Mouse (Mus musculus) left cerebral cortex, adult 2 months (tissue): Measurements from ENCODE around the gene Wdr35. TPM values are rescaled to one million over a fixed set of nuclear protein-coding genes. Genes with fewer than 3 reads are reported as not detected.

ENCODE experiments used
- DNase-seq, 2 experiments: peaks; one replicate each; pipeline ENCODE4 v3.0.0; 2021 to 2022; ENCODE audit warnings: low spot score in 2 of 2, mixed read lengths in 1 of 2; ENCODE audit errors: extremely low spot score in 1 of 2
- H3K27ac ChIP-seq: fragments of 200-600 bp; 2 replicates; pipeline ENCODE4 v1.8.1; 2022
- H3K4me3 ChIP-seq: fragments of 200-600 bp; 2 replicates; pipeline ENCODE4 v1.8.1; 2022
- CTCF ChIP-seq: fragments of 200-600 bp; IDR thresholded peaks from 2 replicates; pipeline ENCODE4 v1.8.1; 2022; ENCODE audit warnings: antibody characterized with exemption, mild to moderate bottlenecking, moderate library complexity
- intact Hi-C: fragments of 180-260 bp; cut with DNase I; formaldehyde crosslinking; loops from one replicate; pipeline ENCODE4 v1.15.1; 2025
- total RNA-seq, 2 experiments: library from RNA; stranded (reverse); gene quantifications; 2 replicates each; pipeline ENCODE4 v1.2.3; 2021

The Wdr35 gene
- total RNA-seq, 2 experiments from 2014 or later, result 43.2 to 45.0 TPM

GRCm38 (mm10) chr12:9059502-9059901 lies 85.8 kb downstream of the Wdr35 start:
- intact Hi-C loops, result no loop called here
- Histone ChIP-seq H3K4me3 (no peak overlapping the region), H3K27ac (no peak overlapping the region)
- no peak for DNase-seq
- no peak for TF ChIP-seq CTCF

- no peak for DNase-seq
- no peak for TF ChIP-seq CTCF
- no peak overlapping the region for H3K27ac ChIP-seq
- H3K4me3 ChIP-seq, result no peak overlapping the region
- intact Hi-C loops, result no loop called here
These were observed 86.3 kb downstream of the Wdr35 start for GRCm38 (mm10) chr12:9059965-9060364.

- intact Hi-C loops, result no loop called here
- no peak overlapping the region for H3K27ac ChIP-seq
- no peak for TF ChIP-seq CTCF
- no peak for DNase-seq
- no peak overlapping the region for H3K4me3 ChIP-seq
These were observed 89.9 kb downstream of the Wdr35 start for GRCm38 (mm10) chr12:9063611-9064010.

GRCm38 (mm10) chr12:9071058-9071457 lies 97.4 kb downstream of the Wdr35 start:
- no peak for TF ChIP-seq CTCF
- intact Hi-C loops, result no loop called here
- Histone ChIP-seq H3K4me3 (no peak overlapping the region), H3K27ac (no peak overlapping the region)
- DNase-seq, result no peak

GRCm38 (mm10) chr12:9071493-9071892 lies 97.8 kb downstream of the Wdr35 start:
- H3K27ac ChIP-seq, result no peak overlapping the region
- H3K4me3 ChIP-seq, result no peak overlapping the region
- TF ChIP-seq CTCF, result no peak
- intact Hi-C loops, result no loop called here
- no peak for DNase-seq

GRCm38 (mm10) chr12:9077554-9078125 lies 103.9 kb downstream of the Wdr35 start:
- no peak for DNase-seq
- Histone ChIP-seq H3K4me3 (no peak overlapping the region), H3K27ac (no peak overlapping the region)
- intact Hi-C loops, result no loop called here
- TF ChIP-seq CTCF, result no peak

Other genes starting within 250 kb of the Wdr35 start
- 1 to 10 TPM; 1.5 to 1.7 TPM for gene Sdc1, start 202.6 kb upstream of the Wdr35 start, total RNA-seq
- gene Laptm4a, start 52.2 kb upstream of the Wdr35 start, total RNA-seq, result 100 to 1,000 TPM; 166 to 168 TPM
- under 1 TPM in 1 of 2 experiments, not detected in 1; 0.12 TPM for gene Matn3, start 26.0 kb upstream of the Wdr35 start, total RNA-seq
- gene Ttc32, start 56.1 kb downstream of the Wdr35 start, total RNA-seq, result 1 to 10 TPM; 4.6 to 4.7 TPM